Mouse (Mus musculus): Measurements from ENCODE around the gene Esm1. TPM values are rescaled to one million over a fixed set of nuclear protein-coding genes. Genes with fewer than 3 reads are reported as not detected.
A peak's percentile ranks its signal among the peaks of the same experiment; 100 is the strongest.
"Not testable (repeated sequence)": the region's sequence is repeated elsewhere in the genome, so short reads cannot be mapped to it uniquely, and the experiment has no call there.

Esm1 gene
- polyA plus RNA-seq, 1 experiment, result 3.3 TPM

DNA sequence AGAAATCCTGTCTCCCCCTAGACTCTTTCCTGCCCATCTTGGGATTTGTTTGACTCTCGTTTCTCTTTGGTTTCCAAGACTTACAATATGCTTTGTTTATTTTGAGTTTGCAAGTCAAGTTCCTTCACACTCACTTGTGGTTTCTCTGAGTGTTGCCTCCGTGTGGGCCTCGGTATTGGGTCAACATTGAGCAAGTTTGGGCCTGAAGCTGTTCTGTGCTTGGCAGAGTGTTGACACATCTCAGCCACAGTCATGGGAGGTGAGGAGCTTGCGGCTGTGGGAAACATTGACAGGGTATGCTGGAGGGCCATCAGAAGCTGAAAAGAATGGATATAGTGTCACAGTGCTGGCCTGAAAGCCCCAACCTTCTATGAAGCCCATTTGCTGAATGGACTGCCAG, 17.6 kb downstream of the Esm1 start:
- H3K27me3 ChIP-seq (ENCODE audit: control insufficient read depth, insufficient read depth, low read length), result no peaks in the 10 kb centered on the region; the same call in 1 of the 2 replicates
- TF ChIP-seq POLR2A (IDR thresholded peaks at IDR 0.05; ENCODE audit: low read depth, low read length) (no peak), CTCF (IDR thresholded peaks at IDR 0.05; ENCODE audit: extremely low read depth, insufficient read length, insufficient replicate concordance, low read depth, low read length) (no peak)
- 59% methylated on average over 4 of the region's 4 CpGs for WGBS
- no peaks in the 10 kb centered on the region for H3K4me1 ChIP-seq (ENCODE audit: control insufficient read depth, insufficient read depth, insufficient read length, low read length)
- no peaks in the 10 kb centered on the region for H3K36me3 ChIP-seq (ENCODE audit: control insufficient read depth, insufficient read depth, low read length)
- no peak overlapping the region for H3K27ac ChIP-seq (ENCODE audit: insufficient read depth, low read depth, low read length)
- no peak overlapping the region for H3K4me3 ChIP-seq (ENCODE audit: low read depth, low read length)

- TF ChIP-seq CTCF (IDR thresholded peaks at IDR 0.05; ENCODE audit: extremely low read depth, insufficient read length, insufficient replicate concordance, low read depth, low read length) (no peak), POLR2A (IDR thresholded peaks at IDR 0.05; ENCODE audit: low read depth, low read length) (no peak)
- 84% methylated on average over 17 of the region's 17 CpGs for WGBS
- H3K4me1 ChIP-seq (ENCODE audit: control insufficient read depth, insufficient read depth, insufficient read length, low read length), result no peaks in the 10 kb centered on the region
- H3K4me3 ChIP-seq (ENCODE audit: low read depth, low read length), result no peak overlapping the region
- H3K27ac ChIP-seq (ENCODE audit: insufficient read depth, low read depth, low read length), result no peak overlapping the region
- H3K27me3 ChIP-seq (ENCODE audit: control insufficient read depth, insufficient read depth, low read length), result no peaks in the 10 kb centered on the region; the same call in 1 of the 2 replicates
- no peaks in the 10 kb centered on the region for H3K36me3 ChIP-seq (ENCODE audit: control insufficient read depth, insufficient read depth, low read length)
These were observed 18.4 kb downstream of the Esm1 start for GRCm38 (mm10) chr13:113227666-113228463.

- H3K4me3 ChIP-seq (ENCODE audit: low read depth, low read length), result no peak overlapping the region
- TF ChIP-seq POLR2A (IDR thresholded peaks at IDR 0.05; ENCODE audit: low read depth, low read length), result no peak
- TF ChIP-seq CTCF (IDR thresholded peaks at IDR 0.05; ENCODE audit: extremely low read depth, insufficient read length, insufficient replicate concordance, low read depth, low read length), result no peak
- no peaks in the 10 kb centered on the region for H3K4me1 ChIP-seq (ENCODE audit: control insufficient read depth, insufficient read depth, insufficient read length, low read length)
- WGBS, result 54% methylated on average over 6 of the region's 6 CpGs
- H3K36me3 ChIP-seq (ENCODE audit: control insufficient read depth, insufficient read depth, low read length), result no peaks in the 10 kb centered on the region
- H3K27ac ChIP-seq (ENCODE audit: insufficient read depth, low read depth, low read length), result no peak overlapping the region
- H3K27me3 ChIP-seq (ENCODE audit: control insufficient read depth, insufficient read depth, low read length), result no peaks in the 10 kb centered on the region
These were observed 32.7 kb downstream of the Esm1 start for GRCm38 (mm10) chr13:113242129-113242528.

DNA sequence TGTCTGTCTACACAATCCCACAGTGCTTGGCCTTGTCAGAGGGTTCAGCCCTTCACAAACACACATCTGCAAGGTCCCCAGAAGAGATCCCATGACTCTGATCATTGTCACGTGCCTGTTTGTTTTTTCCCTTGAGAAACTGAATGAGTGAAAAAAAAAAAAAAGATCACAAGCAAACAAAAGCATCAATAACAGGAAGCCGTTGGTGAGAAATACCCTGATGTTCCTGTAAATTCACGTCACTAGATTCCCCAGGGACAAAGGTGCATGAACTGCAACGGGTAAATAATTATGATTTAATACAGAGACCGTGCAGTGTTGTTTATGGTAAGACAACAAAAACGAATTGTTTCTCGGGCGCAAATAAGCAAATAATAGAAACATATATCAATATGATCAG, 35.6 kb downstream of the Esm1 start:
- H3K4me3 ChIP-seq (ENCODE audit: low read depth, low read length), result no peak overlapping the region
- H3K4me1 ChIP-seq (ENCODE audit: control insufficient read depth, insufficient read depth, insufficient read length, low read length), result no peaks in the 10 kb centered on the region
- TF ChIP-seq CTCF (IDR thresholded peaks at IDR 0.05; ENCODE audit: extremely low read depth, insufficient read length, insufficient replicate concordance, low read depth, low read length) (no peak), POLR2A (IDR thresholded peaks at IDR 0.05; ENCODE audit: low read depth, low read length) (no peak)
- WGBS, result 64% methylated on average over 8 of the region's 8 CpGs
- H3K27ac ChIP-seq (ENCODE audit: insufficient read depth, low read depth, low read length), result no peak overlapping the region
- no peaks in the 10 kb centered on the region for H3K36me3 ChIP-seq (ENCODE audit: control insufficient read depth, insufficient read depth, low read length)
- 0 out of 2 replicates have a peak, but pooled peaks cover 3% of the 10 kb centered on the region for H3K27me3 ChIP-seq (ENCODE audit: control insufficient read depth, insufficient read depth, low read length)

- H3K4me1 ChIP-seq (ENCODE audit: control insufficient read depth, insufficient read depth, insufficient read length, low read length); H3K4me3 ChIP-seq (ENCODE audit: low read depth, low read length); H3K27ac ChIP-seq (ENCODE audit: insufficient read depth, low read depth, low read length); H3K27me3 ChIP-seq (ENCODE audit: control insufficient read depth, insufficient read depth, low read length); H3K36me3 ChIP-seq (ENCODE audit: control insufficient read depth, insufficient read depth, low read length): not testable (repeated sequence)
- 70% methylated on average over 7 of the region's 7 CpGs for WGBS
These were observed 43.1 kb downstream of the Esm1 start for GRCm38 (mm10) chr13:113252580-113252979.

- TF ChIP-seq CTCF (IDR thresholded peaks at IDR 0.05; ENCODE audit: extremely low read depth, insufficient read length, insufficient replicate concordance, low read depth, low read length), result no peak
- no peak for TF ChIP-seq POLR2A (IDR thresholded peaks at IDR 0.05; ENCODE audit: low read depth, low read length)
- no peak overlapping the region for H3K27ac ChIP-seq (ENCODE audit: insufficient read depth, low read depth, low read length)
- H3K4me1 ChIP-seq (ENCODE audit: control insufficient read depth, insufficient read depth, insufficient read length, low read length), result no peaks in the 10 kb centered on the region
- WGBS, result 83% methylated on average over 2 of the region's 2 CpGs
- H3K4me3 ChIP-seq (ENCODE audit: low read depth, low read length), result no peak overlapping the region
- no peaks in the 10 kb centered on the region for H3K36me3 ChIP-seq (ENCODE audit: control insufficient read depth, insufficient read depth, low read length)
- no peaks in the 10 kb centered on the region for H3K27me3 ChIP-seq (ENCODE audit: control insufficient read depth, insufficient read depth, low read length)
These were observed 47.3 kb downstream of the Esm1 start for GRCm38 (mm10) chr13:113256766-113257165.

GRCm38 (mm10) chr13:113257190-113257589, 47.7 kb downstream of the Esm1 start:
- Histone ChIP-seq H3K4me1 (ENCODE audit: control insufficient read depth, insufficient read depth, insufficient read length, low read length) (no peaks in the 10 kb centered on the region), H3K27ac (ENCODE audit: insufficient read depth, low read depth, low read length) (no peak overlapping the region), H3K36me3 (ENCODE audit: control insufficient read depth, insufficient read depth, low read length) (no peaks in the 10 kb centered on the region), H3K4me3 (ENCODE audit: low read depth, low read length) (no peak overlapping the region), H3K27me3 (ENCODE audit: control insufficient read depth, insufficient read depth, low read length) (no peaks in the 10 kb centered on the region)
- WGBS, result 49% methylated on average over 5 of the region's 5 CpGs
- TF ChIP-seq POLR2A (IDR thresholded peaks at IDR 0.05; ENCODE audit: low read depth, low read length), result no peak
- peak; percentile 24; the same call in 1 of the 2 replicates for TF ChIP-seq CTCF (IDR thresholded peaks at IDR 0.05; ENCODE audit: extremely low read depth, insufficient read length, insufficient replicate concordance, low read depth, low read length)

Measured in small intestine, adult 2 months (tissue).